Mouse (Mus musculus): ENCODE data around the gene Tmco3. TPM values are rescaled to one million over a fixed set of nuclear protein-coding genes. Genes with fewer than 3 reads are reported as not detected.

The Tmco3 gene
- polyA plus RNA-seq, 1 experiment: 11.5 TPM

DNA sequence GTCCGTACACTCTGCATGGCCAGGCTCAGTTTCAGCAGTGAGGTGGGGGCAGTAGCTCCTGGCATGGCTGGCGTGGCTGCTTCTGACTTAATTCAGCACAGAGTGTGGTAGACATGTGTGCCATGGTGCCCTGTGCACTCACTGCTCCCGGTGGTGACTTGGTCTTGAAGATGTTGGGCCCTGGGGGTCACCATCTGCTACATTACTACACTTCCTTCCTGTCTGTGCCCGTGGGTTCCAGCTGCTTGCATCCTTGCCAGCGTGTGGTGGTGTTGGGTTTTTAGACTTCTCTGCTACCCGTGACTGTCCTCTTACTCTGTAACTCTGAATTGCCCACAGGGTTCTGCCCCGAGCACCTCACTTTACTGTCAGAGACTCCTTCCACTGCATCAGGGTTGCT, 72.2 kb downstream of the Tmco3 start:
- H3K36me3 ChIP-seq (ENCODE audit: control insufficient read depth, insufficient read depth, low read length): peaks cover 6% of the 10 kb centered on the region
- H3K4me3 ChIP-seq (ENCODE audit: control insufficient read depth, low read depth, low read length): peak overlapping the region; percentile 10
- TF ChIP-seq POLR2A (IDR thresholded peaks at IDR 0.05; ENCODE audit: control insufficient read depth, low read depth, low read length) (no peak), CTCF (IDR thresholded peaks at IDR 0.05; ENCODE audit: control insufficient read depth, insufficient read depth, insufficient replicate concordance, low read depth, low read length) (no peak)
- H3K27ac ChIP-seq (ENCODE audit: control insufficient read depth, insufficient read depth, low read depth, low read length): no peak overlapping the region
- no peaks in the 10 kb centered on the region for H3K27me3 ChIP-seq (ENCODE audit: control insufficient read depth, insufficient read depth, low read length)
- H3K4me1 ChIP-seq (ENCODE audit: control insufficient read depth, insufficient read depth, low read length): no peaks in the 10 kb centered on the region

DNA sequence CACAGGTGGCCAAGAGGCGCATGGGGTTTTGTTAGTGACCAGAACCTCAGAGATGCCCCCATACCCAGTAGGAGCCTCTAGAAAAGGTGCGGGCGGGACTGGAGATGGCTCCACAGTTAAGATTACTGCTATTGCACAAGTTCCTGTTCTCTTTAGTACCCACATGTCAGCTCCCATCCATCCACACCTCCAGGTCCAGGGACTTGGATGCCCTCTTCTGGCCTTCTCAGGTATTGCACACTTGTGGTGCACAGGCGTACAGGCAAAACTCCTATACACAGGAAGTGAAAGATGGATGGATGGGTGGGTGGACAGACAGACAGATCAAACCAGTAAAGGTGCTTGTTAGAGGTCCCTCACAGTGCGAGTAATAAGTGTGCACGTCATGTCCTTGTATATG, 73.9 kb downstream of the Tmco3 start:
- H3K27ac ChIP-seq (ENCODE audit: control insufficient read depth, insufficient read depth, low read depth, low read length): no peak overlapping the region
- peak; percentile 58; the same call in 1 of the 2 replicates for TF ChIP-seq CTCF (IDR thresholded peaks at IDR 0.05; ENCODE audit: control insufficient read depth, insufficient read depth, insufficient replicate concordance, low read depth, low read length)
- no peak for TF ChIP-seq POLR2A (IDR thresholded peaks at IDR 0.05; ENCODE audit: control insufficient read depth, low read depth, low read length)
- no peaks in the 10 kb centered on the region for H3K27me3 ChIP-seq (ENCODE audit: control insufficient read depth, insufficient read depth, low read length)
- no peak overlapping the region for H3K4me3 ChIP-seq (ENCODE audit: control insufficient read depth, low read depth, low read length)
- no peaks in the 10 kb centered on the region for H3K4me1 ChIP-seq (ENCODE audit: control insufficient read depth, insufficient read depth, low read length)
- peaks cover 4% of the 10 kb centered on the region for H3K36me3 ChIP-seq (ENCODE audit: control insufficient read depth, insufficient read depth, low read length)

Other genes starting within 250 kb of the Tmco3 start
- 0.07 and 0.18 TPM in 2 replicates for gene Proz, start 227.3 kb upstream of the Tmco3 start, polyA plus RNA-seq (2012; rRNA removed)
- 54.1 and 61.8 TPM in 2 replicates for gene Pcid2, start 182.7 kb upstream of the Tmco3 start, polyA plus RNA-seq (2012; rRNA removed)
- gene Cul4a, start 182.6 kb upstream of the Tmco3 start, polyA plus RNA-seq (2012; rRNA removed): 65.5 and 68.3 TPM in 2 replicates
- 583 and 634 TPM in 2 replicates for gene Lamp1, start 129.0 kb upstream of the Tmco3 start, polyA plus RNA-seq (2012; rRNA removed)
- gene Grtp1, start 87.6 kb upstream of the Tmco3 start, polyA plus RNA-seq (2012; rRNA removed): 1.6 and 97.7 TPM in 2 replicates
- 0.06 TPM in 1 of 2 replicates, not detected in the other for gene Adprhl1, start 34.0 kb upstream of the Tmco3 start, polyA plus RNA-seq (2012; rRNA removed)
- gene Dcun1d2, start 59 bp upstream of the Tmco3 start, polyA plus RNA-seq (2012; rRNA removed): 5.4 and 5.6 TPM in 2 replicates
- gene Tfdp1, start 50.6 kb downstream of the Tmco3 start, polyA plus RNA-seq (2012; rRNA removed): 42.0 and 44.9 TPM in 2 replicates
- 0.10 TPM in 1 of 2 replicates, not detected in the other for gene Atp4b, start 108.6 kb downstream of the Tmco3 start, polyA plus RNA-seq (2012; rRNA removed)
- gene Grk1, start 116.9 kb downstream of the Tmco3 start, polyA plus RNA-seq (2012; rRNA removed): 0.01 and 0.04 TPM in 2 replicates
- 4.0 TPM in 2 replicates for gene Tmem255b, start 147.0 kb downstream of the Tmco3 start, polyA plus RNA-seq (2012; rRNA removed)
- 54.9 and 57.8 TPM in 2 replicates for gene Gas6, start 206.3 kb downstream of the Tmco3 start, polyA plus RNA-seq (2012; rRNA removed)

Measured in testis, adult 2 months (tissue).